ENCODE assay signal across 9 mouse cellular contexts in genomic region chr11:95402196-95402595, GRCm38 (mm10). TPM values are rescaled to one million over a fixed set of nuclear protein-coding genes. Genes with fewer than 3 reads are reported as not detected.
DNase-seq lines count a peak whose midpoint lies in the region; ATAC-seq and TF ChIP-seq lines count a peak whose summit lies in the region.
"Had no signal": no experiment of that assay in that cellular context is flagged by ENCODE, and none has a peak within 500 bp of the region (broad histone marks: within the 10 kb centered on the region; RNA-seq: fewer than 3 reads in every experiment).

No protein-coding gene starts in this region.

- peak overlapping the region; percentile 93 for H3K27ac ChIP-seq in gastrocnemius, adult 2 months
- H3K27ac ChIP-seq in brown adipose tissue, adult 24 weeks (replicated peaks; ENCODE audit: low read depth, low read length): peak overlapping the region; percentile 69
- peak overlapping the region; percentile 90 for H3K27ac ChIP-seq in embryonic fibroblast, embryonic 13.5 days (ENCODE audit: insufficient read depth, low read length)
- no peak overlapping the region for H3K27ac ChIP-seq in liver, embryonic 11.5 days (ENCODE audit: low read depth, low read length)
- no peak overlapping the region for H3K27ac ChIP-seq in midbrain, embryonic 16.5 days (ENCODE audit: low read length)
- H3K27ac ChIP-seq: hindbrain, embryonic 15.5 days had no signal

- no peak for TF ChIP-seq POLR2A in embryonic fibroblast, embryonic 13.5 days (IDR thresholded peaks at IDR 0.05; ENCODE audit: low read depth, low read length)

- H3K4me2 ChIP-seq in liver, embryonic 11.5 days: no peak overlapping the region
- no peak overlapping the region for H3K4me2 ChIP-seq in midbrain, embryonic 16.5 days (ENCODE audit: low read length)
- H3K4me2 ChIP-seq: hindbrain, embryonic 15.5 days had no signal

- peaks cover 17% of the 10 kb centered on the region for H3K4me1 ChIP-seq in brown adipose tissue, adult 24 weeks (ENCODE audit: control insufficient read depth, insufficient read depth, insufficient read length, low read length)
- peaks cover 4% of the 10 kb centered on the region; the same call in 1 of the 2 replicates for H3K4me1 ChIP-seq in embryonic fibroblast, embryonic 13.5 days (ENCODE audit: control insufficient read depth, insufficient read depth, low read length)
- H3K4me1 ChIP-seq in liver, embryonic 11.5 days (replicated peaks; ENCODE audit: control insufficient read depth, insufficient read depth, low read length): no peaks in the 10 kb centered on the region
- no peaks in the 10 kb centered on the region for H3K4me1 ChIP-seq in midbrain, embryonic 16.5 days (ENCODE audit: control insufficient read depth, insufficient read depth, low read length)

- no peak for TF ChIP-seq CTCF in gastrocnemius, adult 2 months (IDR thresholded peaks at IDR 0.05)
- no peak for TF ChIP-seq CTCF in embryonic fibroblast, embryonic 13.5 days (IDR thresholded peaks at IDR 0.05; ENCODE audit: borderline replicate concordance, insufficient read depth, low read length)

- DNase-seq in gastrocnemius, adult 2 months: peak; percentile 70
- DNase-seq in gastrocnemius, adult 8-10 months (ENCODE audit: low spot score in 2 of 2): no peak
- peak; percentile 16 for DNase-seq in 3T3-L1 (ENCODE audit: low read depth, low spot score)
- DNase-seq in liver, embryonic 11.5 days (ENCODE audit: low spot score): no peak
- no peak for DNase-seq in neural tube, embryonic 10.5 days (ENCODE audit: extremely low spot score, low spot score)

- H3K9ac ChIP-seq in liver, embryonic 11.5 days (ENCODE audit: low read depth, low read length): no peak overlapping the region
- H3K9ac ChIP-seq in midbrain, embryonic 16.5 days (ENCODE audit: low read depth, low read length): no peak overlapping the region
- H3K9ac ChIP-seq: hindbrain, embryonic 15.5 days had no signal

- no peak for ATAC-seq in liver, embryonic 11.5 days (replicated peaks; ENCODE audit: low FRiP score)
- ATAC-seq in midbrain, embryonic 16.5 days: no peak

- H3K9me3 ChIP-seq in liver, embryonic 11.5 days (ENCODE audit: control insufficient read depth, low read length): no peaks in the 10 kb centered on the region
- H3K9me3 ChIP-seq in midbrain, embryonic 16.5 days (replicated peaks; ENCODE audit: control insufficient read depth, low read length, poor library complexity, severe bottlenecking): no peaks in the 10 kb centered on the region
- H3K9me3 ChIP-seq: hindbrain, embryonic 15.5 days had no signal

- H3K4me3 ChIP-seq in gastrocnemius, adult 2 months: peak overlapping the region; percentile 44
- H3K4me3 ChIP-seq in brown adipose tissue, adult 24 weeks (ENCODE audit: insufficient read depth, low read depth, low read length): no peak overlapping the region
- no peak overlapping the region for H3K4me3 ChIP-seq in embryonic fibroblast, embryonic 13.5 days (ENCODE audit: insufficient read depth, low read length)
- no peak overlapping the region for H3K4me3 ChIP-seq in liver, embryonic 11.5 days (ENCODE audit: low read depth, low read length)
- H3K4me3 ChIP-seq in midbrain, embryonic 16.5 days (ENCODE audit: low read depth, low read length): no peak overlapping the region
- H3K4me3 ChIP-seq: hindbrain, embryonic 15.5 days had no signal

- no peaks in the 10 kb centered on the region for H3K36me3 ChIP-seq in liver, embryonic 11.5 days (ENCODE audit: control insufficient read depth, insufficient read depth, low read length)
- H3K36me3 ChIP-seq in midbrain, embryonic 16.5 days (ENCODE audit: control insufficient read depth, insufficient read depth, low read length): no peaks in the 10 kb centered on the region
- H3K36me3 ChIP-seq: hindbrain, embryonic 15.5 days had no signal

- H3K27me3 ChIP-seq in liver, embryonic 11.5 days (replicated peaks; ENCODE audit: control insufficient read depth, insufficient read depth, low read length): peaks cover 5% of the 10 kb centered on the region; the same call in 1 of the 2 replicates
- no peaks in the 10 kb centered on the region; the same call in 1 of the 2 replicates for H3K27me3 ChIP-seq in midbrain, embryonic 16.5 days (ENCODE audit: control insufficient read depth, insufficient read depth, low read depth, low read length)
- H3K27me3 ChIP-seq: hindbrain, embryonic 15.5 days had no signal

- intact Hi-C loops in gastrocnemius, adult 2 months (cut with DNase I): no loop called here

- 31% methylated on average over 5 of the region's 5 CpGs for WGBS in liver, embryonic 11.5 days
- 20% methylated on average over 5 of the region's 5 CpGs for WGBS in midbrain, embryonic 16.5 days

RNA-seq across cellular contexts. Expression of gene Spop, which starts 11.7 kb away (rescaled TPM):
- total RNA-seq in gastrocnemius, adult 2 months (2021): 100 to 1,000 TPM; 190 to 208 TPM
- total RNA-seq in gastrocnemius, adult 8-10 months (2022): 100 to 1,000 TPM; 183 to 223 (median 204) TPM
- 83.2 and 94.8 TPM in 2 replicates for polyA plus RNA-seq in brown adipose tissue, adult 24 weeks (2012; ENCODE audit: insufficient read depth, insufficient read length, missing spikeins)
- polyA plus RNA-seq in embryonic fibroblast, embryonic 13.5 days (2011; ENCODE audit: insufficient read length, low read depth, missing spikeins): 122 and 155 TPM in 2 replicates
- polyA plus RNA-seq in liver, embryonic 11.5 days (2014; fragmentation: Nextera tagmentation; extraction: Ambion mirVana): 88.1 and 92.4 TPM in 2 replicates
- polyA plus RNA-seq in midbrain, embryonic 16.5 days (2015; fragmentation: Nextera tagmentation; extraction: Ambion mirVana): 244 and 258 TPM in 2 replicates

RNA-seq across cellular contexts. Expression of gene Slc35b1, which starts 17.7 kb away (rescaled TPM):
- 10 to 100 TPM; 42.4 to 49.5 TPM for total RNA-seq in gastrocnemius, adult 2 months (2021)
- total RNA-seq in gastrocnemius, adult 8-10 months (2022): 10 to 100 TPM; 49.1 to 55.1 (median 51.9) TPM
- 36.4 and 42.8 TPM in 2 replicates for polyA plus RNA-seq in brown adipose tissue, adult 24 weeks (2012; ENCODE audit: insufficient read depth, insufficient read length, missing spikeins)
- 90.7 and 97.2 TPM in 2 replicates for polyA plus RNA-seq in embryonic fibroblast, embryonic 13.5 days (2011; ENCODE audit: insufficient read length, low read depth, missing spikeins)
- 78.8 and 86.8 TPM in 2 replicates for polyA plus RNA-seq in liver, embryonic 11.5 days (2014; fragmentation: Nextera tagmentation; extraction: Ambion mirVana)
- 144 and 157 TPM in 2 replicates for polyA plus RNA-seq in midbrain, embryonic 16.5 days (2015; fragmentation: Nextera tagmentation; extraction: Ambion mirVana)

Comparison
In these comparisons a context has a peak if more than half of its experiments do, and no peak if none do; other contexts are left out.
1. DNase-seq: peak in gastrocnemius, adult 2 months (single experiment) and 3T3-L1 (single experiment); none in gastrocnemius, adult 8-10 months (0 of 2), liver, embryonic 11.5 days (single experiment) and neural tube, embryonic 10.5 days (single experiment).
2. H3K27ac ChIP-seq: peak in gastrocnemius, adult 2 months (single experiment), brown adipose tissue, adult 24 weeks (single experiment) and embryonic fibroblast, embryonic 13.5 days (single experiment); none in liver, embryonic 11.5 days (single experiment) and midbrain, embryonic 16.5 days (single experiment).